In genomic region chr17:70748964-70749650, GRCm38 (mm10) we compare ENCODE assay signal across 19 mouse cellular contexts.
DNase-seq lines count a peak whose midpoint lies in the region; ATAC-seq and TF ChIP-seq lines count a peak whose summit lies in the region.
"Had no signal": no experiment of that assay in that cellular context is flagged by ENCODE, and none has a peak within 500 bp of the region (broad histone marks: within the 10 kb centered on the region; RNA-seq: fewer than 3 reads in every experiment).

No protein-coding gene starts in this region.

- no peak overlapping the region for H3K4me2 ChIP-seq in hindbrain, postnatal 0 days (ENCODE audit: low read depth, low read length)
- H3K4me2 ChIP-seq in midbrain, embryonic 11.5 days, result no peak overlapping the region
- H3K4me2 ChIP-seq in midbrain, embryonic 13.5 days (replicated peaks), result no peak overlapping the region

- TF ChIP-seq CTCF in hindbrain, postnatal 0 days (IDR thresholded peaks at IDR 0.05; ENCODE audit: low read depth), result no peak

- no peaks in the 10 kb centered on the region for H3K9me3 ChIP-seq in hindbrain, embryonic 10.5 days
- H3K9me3 ChIP-seq in hindbrain, postnatal 0 days (ENCODE audit: low read length), result no peaks in the 10 kb centered on the region
- H3K9me3 ChIP-seq in midbrain, embryonic 11.5 days (ENCODE audit: control insufficient read depth, low read length), result no peaks in the 10 kb centered on the region
- H3K9me3 ChIP-seq in midbrain, embryonic 13.5 days, result no peaks in the 10 kb centered on the region
- no peaks in the 10 kb centered on the region for H3K9me3 ChIP-seq in heart, embryonic 10.5 days
- H3K9me3 ChIP-seq: midbrain, embryonic 15.5 days; neural tube, embryonic 15.5 days had no signal

- H3K9ac ChIP-seq in hindbrain, postnatal 0 days (replicated peaks; ENCODE audit: low read length), result no peak overlapping the region
- no peak overlapping the region for H3K9ac ChIP-seq in midbrain, embryonic 11.5 days (ENCODE audit: low read length)
- no peak overlapping the region for H3K9ac ChIP-seq in midbrain, embryonic 13.5 days (replicated peaks)
- H3K9ac ChIP-seq: midbrain, embryonic 15.5 days had no signal

- peaks cover 39% of the 10 kb centered on the region for H3K27me3 ChIP-seq in hindbrain, embryonic 10.5 days (ENCODE audit: insufficient read depth, poor library complexity, severe bottlenecking)
- no peaks in the 10 kb centered on the region for H3K27me3 ChIP-seq in hindbrain, postnatal 0 days (ENCODE audit: insufficient read depth, low read length)
- H3K27me3 ChIP-seq in midbrain, embryonic 11.5 days (ENCODE audit: control insufficient read depth, insufficient read depth, low read length), result peaks cover 17% of the 10 kb centered on the region
- H3K27me3 ChIP-seq in midbrain, embryonic 13.5 days, result peaks cover 82% of the 10 kb centered on the region
- peaks cover 3% of the 10 kb centered on the region; the same call in 1 of the 2 replicates for H3K27me3 ChIP-seq in heart, embryonic 10.5 days (ENCODE audit: insufficient read depth, poor library complexity, severe bottlenecking)

- peak overlapping the region; percentile 29; the same call in 1 of the 2 replicates for H3K27ac ChIP-seq in hindbrain, embryonic 10.5 days
- no peak overlapping the region for H3K27ac ChIP-seq in hindbrain, postnatal 0 days
- H3K27ac ChIP-seq in midbrain, embryonic 11.5 days (ENCODE audit: low read depth, low read length), result no peak overlapping the region
- H3K27ac ChIP-seq in midbrain, embryonic 13.5 days, result no peak overlapping the region
- peak overlapping the region; percentile 93 for H3K27ac ChIP-seq in macrophage
- H3K27ac ChIP-seq in heart, embryonic 10.5 days, result no peak overlapping the region
- H3K27ac ChIP-seq: midbrain, embryonic 15.5 days; neural tube, embryonic 15.5 days had no signal

- no peak for ATAC-seq in hindbrain, postnatal 0 days
- ATAC-seq in midbrain, embryonic 11.5 days (ENCODE audit: low FRiP score), result no peak
- ATAC-seq in midbrain, embryonic 13.5 days, result no peak
- ATAC-seq: activated CD4-positive, CD25-positive, alpha-beta regulatory T cell, adult 4 months; lung, postnatal 0 days; midbrain, embryonic 15.5 days had no signal

- 43% methylated on average over 7 of the region's 7 CpGs for WGBS in hindbrain, embryonic 10.5 days
- WGBS in hindbrain, postnatal 0 days, result 56% methylated on average over 7 of the region's 7 CpGs
- whole genome bisulfite sequencing in midbrain, embryonic 11.5 days, result 41% methylated on average over 7 of the region's 7 CpGs
- 43% methylated on average over 7 of the region's 7 CpGs for whole genome bisulfite sequencing in midbrain, embryonic 13.5 days
- 65% methylated on average over 7 of the region's 7 CpGs for WGBS in macrophage (ENCODE audit: missing documents)
- 43% methylated on average over 7 of the region's 7 CpGs for WGBS in heart, embryonic 10.5 days

- no peak for DNase-seq in hindbrain, embryonic 10.5 days (ENCODE audit: low spot score)
- no peak for DNase-seq in hindbrain, postnatal 0 days (ENCODE audit: low spot score)
- DNase-seq in midbrain, embryonic 11.5 days (ENCODE audit: low spot score, missing footprints), result peak; percentile 82
- DNase-seq in heart, embryonic 10.5 days (ENCODE audit: low spot score), result no peak
- no peak for DNase-seq in cerebellum, postnatal 4 days (ENCODE audit: low spot score in 2 of 2)
- DNase-seq: adrenal gland, postnatal 10 days; cerebellum, postnatal 14 days; gastrocnemius, postnatal 36 days; left cerebral cortex, postnatal 4 days; liver; right cerebral cortex, postnatal 25 days; thymus, adult 18-20 months; thymus, postnatal 4 days had no signal

- no peak overlapping the region for H3K4me3 ChIP-seq in hindbrain, embryonic 10.5 days
- H3K4me3 ChIP-seq in hindbrain, postnatal 0 days (ENCODE audit: low read length), result no peak overlapping the region
- H3K4me3 ChIP-seq in midbrain, embryonic 11.5 days (ENCODE audit: low read depth, low read length), result no peak overlapping the region
- no peak overlapping the region for H3K4me3 ChIP-seq in midbrain, embryonic 13.5 days (replicated peaks)
- no peak overlapping the region for H3K4me3 ChIP-seq in macrophage (ENCODE audit: inconsistent target)
- no peak overlapping the region for H3K4me3 ChIP-seq in heart, embryonic 10.5 days
- H3K4me3 ChIP-seq: midbrain, embryonic 15.5 days had no signal

- peaks cover 59% of the 10 kb centered on the region for H3K4me1 ChIP-seq in hindbrain, embryonic 10.5 days (replicated peaks)
- H3K4me1 ChIP-seq in hindbrain, postnatal 0 days (ENCODE audit: insufficient read depth, low read length), result no peaks in the 10 kb centered on the region
- peaks cover 21% of the 10 kb centered on the region for H3K4me1 ChIP-seq in midbrain, embryonic 11.5 days (ENCODE audit: control insufficient read depth, insufficient read depth, low read length)
- peaks cover 35% of the 10 kb centered on the region for H3K4me1 ChIP-seq in midbrain, embryonic 13.5 days (replicated peaks)
- H3K4me1 ChIP-seq in heart, embryonic 10.5 days, result peaks cover 31% of the 10 kb centered on the region

- no peaks in the 10 kb centered on the region for H3K36me3 ChIP-seq in hindbrain, embryonic 10.5 days
- no peaks in the 10 kb centered on the region for H3K36me3 ChIP-seq in hindbrain, postnatal 0 days (ENCODE audit: insufficient read depth, low read length)
- H3K36me3 ChIP-seq in midbrain, embryonic 11.5 days (ENCODE audit: control insufficient read depth, insufficient read depth, low read length), result no peaks in the 10 kb centered on the region
- H3K36me3 ChIP-seq in midbrain, embryonic 13.5 days, result no peaks in the 10 kb centered on the region
- no peaks in the 10 kb centered on the region for H3K36me3 ChIP-seq in macrophage (ENCODE audit: inconsistent target)
- H3K36me3 ChIP-seq in heart, embryonic 10.5 days, result no peaks in the 10 kb centered on the region
- H3K36me3 ChIP-seq: midbrain, embryonic 15.5 days; neural tube, embryonic 15.5 days had no signal

- H3K79me2 ChIP-seq in macrophage (ENCODE audit: inconsistent target), result no peaks in the 10 kb centered on the region

Comparison
In these comparisons a context has a peak if more than half of its experiments do, and no peak if none do; other contexts are left out.
1. H3K27ac ChIP-seq: peak in hindbrain, embryonic 10.5 days (single experiment) and macrophage (single experiment); none in hindbrain, postnatal 0 days (single experiment), midbrain, embryonic 11.5 days (single experiment), midbrain, embryonic 13.5 days (single experiment) and heart, embryonic 10.5 days (single experiment).